Mouse (Mus musculus) small intestine, adult 2 months (tissue): ENCODE data around the gene Ppm1h.

Source experiments
- CTCF ChIP-seq: fragments of 200-500 bp; IDR thresholded peaks from 2 replicates; pipeline ENCODE4 v1.5.1; 2012; ENCODE audit warnings: low read depth, mild to moderate bottlenecking, control low read depth, inconsistent platforms, low read length, moderate library complexity, mixed read lengths; ENCODE audit not compliant: insufficient replicate concordance, insufficient read length; ENCODE audit errors: extremely low read depth
- POLR2A ChIP-seq: fragments of 200-500 bp; IDR thresholded peaks from 2 replicates; pipeline ENCODE4 v1.6.1; 2012; ENCODE audit warnings: low read depth, mild to moderate bottlenecking, control low read depth, inconsistent platforms, low read length, moderate library complexity

DNA sequence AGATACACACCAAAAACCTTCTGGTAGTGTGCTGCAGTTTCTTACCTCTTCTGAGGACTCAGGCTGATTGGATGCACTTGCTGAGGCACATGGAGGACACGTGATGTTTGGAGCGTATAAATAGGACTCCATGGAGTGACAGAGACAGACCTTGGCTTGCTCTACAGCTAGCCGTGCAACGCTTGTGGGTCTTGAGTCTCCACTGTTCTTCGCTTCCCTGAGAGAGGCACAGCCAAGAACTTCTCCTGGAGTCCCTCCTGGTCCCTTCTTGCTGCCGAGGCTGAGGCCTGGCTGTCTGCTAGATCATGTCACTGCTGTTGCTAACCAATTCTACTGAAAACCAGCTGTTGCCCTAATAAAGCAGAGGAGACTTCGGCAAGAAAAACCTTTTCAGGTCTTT, 221.4 kb downstream of the Ppm1h start:
- no peak for TF ChIP-seq POLR2A
- no peak for TF ChIP-seq CTCF
